24 mouse cellular contexts compared by ENCODE assay signal in the genomic region with DNA sequence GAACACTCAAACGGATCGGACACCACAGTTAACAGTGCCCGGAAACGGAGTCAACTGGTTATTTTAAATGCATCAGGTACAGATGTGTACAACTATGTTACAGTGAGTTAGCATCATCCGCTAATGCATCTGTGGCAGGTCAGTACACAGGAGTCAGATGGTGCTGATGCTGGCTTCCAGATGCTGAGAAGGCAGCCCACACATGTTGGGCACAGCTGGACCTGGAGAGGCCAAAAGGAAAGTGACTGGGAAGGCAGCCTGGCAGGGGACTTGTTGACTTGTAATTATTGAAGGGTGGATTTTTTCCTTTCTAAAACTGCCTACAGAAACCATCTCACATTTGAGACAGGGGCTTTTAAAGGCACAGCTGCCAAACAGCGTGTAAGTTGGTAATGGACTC.
DNase-seq lines count a peak whose midpoint lies in the region; ATAC-seq lines count a peak whose summit lies in the region.
"Had no signal": no experiment of that assay in that cellular context is flagged by ENCODE, and none has a peak within 500 bp of the region (broad histone marks: within the 10 kb centered on the region; RNA-seq: fewer than 3 reads in every experiment).

No protein-coding gene starts in this region.

- no peak overlapping the region for H3K4me3 ChIP-seq in embryonic facial prominence, embryonic 10.5 days
- no peak overlapping the region for H3K4me3 ChIP-seq in embryonic facial prominence, embryonic 14.5 days (ENCODE audit: low read depth, low read length)
- H3K4me3 ChIP-seq in limb, embryonic 10.5 days, result no peak overlapping the region
- H3K4me3 ChIP-seq: embryonic facial prominence, embryonic 13.5 days; forebrain, embryonic 13.5 days; forebrain, embryonic 15.5 days had no signal

- no peak overlapping the region for H3K9ac ChIP-seq in embryonic facial prominence, embryonic 14.5 days (ENCODE audit: low read depth, low read length)
- H3K9ac ChIP-seq: embryonic facial prominence, embryonic 13.5 days; forebrain, embryonic 13.5 days; forebrain, embryonic 15.5 days; forebrain, postnatal 0 days had no signal

- no peak overlapping the region for H3K4me2 ChIP-seq in embryonic facial prominence, embryonic 14.5 days (ENCODE audit: low read depth, low read length)
- H3K4me2 ChIP-seq: embryonic facial prominence, embryonic 13.5 days; forebrain, embryonic 13.5 days; forebrain, embryonic 15.5 days had no signal

- ATAC-seq in embryonic facial prominence, embryonic 14.5 days (ENCODE audit: low read depth), result no peak
- ATAC-seq: CD4-positive, CD25-positive, alpha-beta regulatory T cell, adult 4 months; forebrain, embryonic 13.5 days; forebrain, embryonic 15.5 days; forebrain, postnatal 0 days had no signal

- peaks cover 4% of the 10 kb centered on the region; the same call in 1 of the 2 replicates for H3K36me3 ChIP-seq in embryonic facial prominence, embryonic 10.5 days (replicated peaks)
- peaks cover 23% of the 10 kb centered on the region for H3K36me3 ChIP-seq in embryonic facial prominence, embryonic 14.5 days (ENCODE audit: control insufficient read depth, insufficient read depth, low read length)
- peaks cover 16% of the 10 kb centered on the region; the same call in 1 of the 2 replicates for H3K36me3 ChIP-seq in limb, embryonic 10.5 days

- H3K9me3 ChIP-seq in embryonic facial prominence, embryonic 10.5 days, result no peaks in the 10 kb centered on the region
- no peaks in the 10 kb centered on the region for H3K9me3 ChIP-seq in embryonic facial prominence, embryonic 14.5 days (ENCODE audit: control insufficient read depth, low read length)
- H3K9me3 ChIP-seq in limb, embryonic 10.5 days (replicated peaks), result no peaks in the 10 kb centered on the region
- H3K9me3 ChIP-seq: embryonic facial prominence, embryonic 13.5 days; forebrain, embryonic 13.5 days; forebrain, embryonic 15.5 days; G1E had no signal

- no peak overlapping the region for H3K27ac ChIP-seq in embryonic facial prominence, embryonic 10.5 days (replicated peaks)
- no peak overlapping the region for H3K27ac ChIP-seq in embryonic facial prominence, embryonic 14.5 days (replicated peaks; ENCODE audit: low read depth, low read length)
- H3K27ac ChIP-seq in limb, embryonic 10.5 days, result no peak overlapping the region
- H3K27ac ChIP-seq: embryonic facial prominence, embryonic 13.5 days; forebrain, embryonic 13.5 days; forebrain, embryonic 15.5 days had no signal

- intact Hi-C loops in left cerebral cortex, postnatal 14 days (cut with DNase I), result no loop called here

- no peaks in the 10 kb centered on the region for H3K4me1 ChIP-seq in embryonic facial prominence, embryonic 10.5 days
- H3K4me1 ChIP-seq in embryonic facial prominence, embryonic 14.5 days (ENCODE audit: control insufficient read depth, insufficient read depth, low read length), result no peaks in the 10 kb centered on the region
- H3K4me1 ChIP-seq in limb, embryonic 10.5 days, result peaks cover 7% of the 10 kb centered on the region
- H3K4me1 ChIP-seq: forebrain, embryonic 13.5 days; forebrain, embryonic 15.5 days had no signal

- H3K27me3 ChIP-seq in embryonic facial prominence, embryonic 10.5 days (replicated peaks; ENCODE audit: low read depth, poor library complexity, severe bottlenecking), result no peaks in the 10 kb centered on the region
- H3K27me3 ChIP-seq in embryonic facial prominence, embryonic 14.5 days (replicated peaks; ENCODE audit: control insufficient read depth, insufficient read depth, low read length), result no peaks in the 10 kb centered on the region
- 0 out of 2 replicates have a peak, but pooled peaks cover 3% of the 10 kb centered on the region for H3K27me3 ChIP-seq in limb, embryonic 10.5 days (ENCODE audit: low read depth, poor library complexity, severe bottlenecking)
- H3K27me3 ChIP-seq: CH12.LX; embryonic facial prominence, embryonic 13.5 days; forebrain, embryonic 13.5 days; forebrain, embryonic 15.5 days had no signal

- WGBS in embryonic facial prominence, embryonic 10.5 days, result 82% methylated on average over 6 of the region's 6 CpGs
- 46% methylated on average over 6 of the region's 6 CpGs for WGBS in embryonic facial prominence, embryonic 14.5 days
- 84% methylated on average over 6 of the region's 6 CpGs for WGBS in limb, embryonic 10.5 days

- DNase-seq in embryonic facial prominence, embryonic 10.5 days (ENCODE audit: low spot score), result peak; percentile 53
- DNase-seq in embryonic facial prominence, embryonic 14.5 days (ENCODE audit: low spot score), result peak; percentile 55
- DNase-seq in limb, embryonic 10.5 days (ENCODE audit: low spot score), result peak; percentile 67
- DNase-seq in Muller cell, postnatal 12 days (ENCODE audit: inconsistent ontology term), result no peak
- no peak for DNase-seq in left cerebral cortex, postnatal 14 days (ENCODE audit: low spot score in 2 of 2)
- DNase-seq in thymus, postnatal 4 days, result no peak
- DNase-seq: adrenal gland, adult 2 months; adrenal gland, postnatal 10 days; adrenal gland, postnatal 25 days; B cell, adult 2 months; cerebellum, adult 11 months; cerebellum, adult 18-20 months; cerebellum, adult 8-10 months; cerebellum, adult 9-11 months; cerebellum, postnatal 14 days; cerebellum, postnatal 36 days; embryo, embryonic 11 days; forebrain, postnatal 0 days had no signal

Comparison
In these comparisons a context has a peak if more than half of its experiments do, and no peak if none do; other contexts are left out.
1. DNase-seq: peak in embryonic facial prominence, embryonic 10.5 days (single experiment), embryonic facial prominence, embryonic 14.5 days (single experiment) and limb, embryonic 10.5 days (single experiment); none in Muller cell, postnatal 12 days (single experiment), left cerebral cortex, postnatal 14 days (0 of 2) and thymus, postnatal 4 days (single experiment).